ENCODE assay signal across 13 mouse cellular contexts in the genomic region with DNA sequence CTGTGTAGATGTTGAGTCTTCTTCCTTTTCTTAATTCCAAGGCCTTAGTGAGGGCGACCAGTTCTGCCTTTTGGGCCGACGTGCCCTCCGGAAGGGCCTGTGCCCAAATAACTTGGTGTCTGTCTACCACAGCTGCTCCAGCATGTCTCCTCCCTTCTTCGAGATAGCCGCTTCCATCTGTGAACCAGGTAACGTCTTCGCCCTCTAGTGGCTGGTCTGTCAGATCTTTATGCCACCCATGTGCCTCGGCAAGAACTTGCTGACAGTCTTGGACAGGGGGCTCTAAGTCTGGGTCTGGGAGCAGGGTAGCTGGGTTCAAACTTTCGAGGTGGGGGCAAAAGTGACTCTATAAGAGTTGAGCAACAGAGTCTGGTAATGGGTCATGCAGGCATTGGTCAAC. TPM values are rescaled to one million over a fixed set of nuclear protein-coding genes. Genes with fewer than 3 reads are reported as not detected.
DNase-seq lines count a peak whose midpoint lies in the region; ATAC-seq and TF ChIP-seq lines count a peak whose summit lies in the region.
"Not testable (repeated sequence)": the region's sequence is repeated elsewhere in the genome, so short reads cannot be mapped to it uniquely, and the experiment has no call there.
"Had no signal": no experiment of that assay in that cellular context is flagged by ENCODE, and none has a peak within 500 bp of the region (broad histone marks: within the 10 kb centered on the region; RNA-seq: fewer than 3 reads in every experiment).

No protein-coding gene starts in this region.

- intact Hi-C loops in gastrocnemius, adult 2 months (cut with DNase I): not testable (repeated sequence)

- not testable (repeated sequence) for H3K4me1 ChIP-seq in bone marrow, adult 2 months (ENCODE audit: control insufficient read depth, insufficient read depth, low read length); liver, embryonic 14.5 days (replicated peaks; ENCODE audit: control insufficient read depth in 2 of 2, insufficient read depth in 2 of 2, low read length in 1 of 2)

- not testable (repeated sequence) for TF ChIP-seq EP300 in liver, embryonic 14.5 days (IDR thresholded peaks at IDR 0.05; ENCODE audit: low read depth)

- DNase-seq in Muller cell, postnatal 12 days (ENCODE audit: inconsistent ontology term): peak; percentile 9
- DNase-seq in gastrocnemius, adult 2 months: peak; percentile 22
- DNase-seq in kidney, adult 9 months: peak; percentile 17
- DNase-seq in liver, embryonic 14.5 days (ENCODE audit: low read depth in 3 of 3, low spot score in 3 of 3): not testable (repeated sequence)
- peak; percentile 19 for DNase-seq in neural tube, embryonic 10.5 days (ENCODE audit: extremely low spot score, low spot score)
- peak; percentile 5 to 8 for DNase-seq in thymus, postnatal 10 days (ENCODE audit: low spot score in 2 of 2)

- ATAC-seq in liver, embryonic 14.5 days (ENCODE audit: insufficient read depth): not testable (repeated sequence)

- H3K9me3 ChIP-seq in liver, embryonic 14.5 days (ENCODE audit: control insufficient read depth, low read length): not testable (repeated sequence)

- not testable (repeated sequence) for H3K4me2 ChIP-seq in liver, embryonic 14.5 days (ENCODE audit: low read depth)

- H3K36me3 ChIP-seq in liver, embryonic 14.5 days (replicated peaks; ENCODE audit: control insufficient read depth, insufficient read depth, low read depth): not testable (repeated sequence)

- not testable (repeated sequence) for H3K4me3 ChIP-seq in bone marrow, adult 2 months (replicated peaks; ENCODE audit: control insufficient read depth, low read depth, low read length); gastrocnemius, adult 2 months; liver, embryonic 14.5 days (ENCODE audit: insufficient read depth in 1 of 2, low read depth in 2 of 2, low read length in 2 of 2)

- not testable (repeated sequence) for H3K9ac ChIP-seq in liver, embryonic 14.5 days (replicated peaks)

- H3K27me3 ChIP-seq in liver, embryonic 14.5 days (ENCODE audit: control insufficient read depth, insufficient read depth, low read length): not testable (repeated sequence)

- H3K27ac ChIP-seq in bone marrow, adult 2 months (ENCODE audit: control insufficient read depth, insufficient read depth, low read depth, low read length, poor library complexity); gastrocnemius, adult 2 months; liver, embryonic 14.5 days: not testable (repeated sequence)

- WGBS in bone marrow, adult 2 months: 51% methylated on average over 10 of the region's 10 CpGs
- WGBS in liver, embryonic 14.5 days (ENCODE audit: insufficient replicate concordance): 37% methylated on average over 10 of the region's 10 CpGs

- not testable (repeated sequence) for TF ChIP-seq POLR2A in bone marrow, adult 2 months (IDR thresholded peaks at IDR 0.05; ENCODE audit: borderline replicate concordance, control insufficient read depth, low read depth, low read length)

- TF ChIP-seq CTCF in bone marrow, adult 2 months (IDR thresholded peaks at IDR 0.05; ENCODE audit: control insufficient read depth, insufficient read depth, low read length): 0 out of 2 replicates have a peak, but pooled peaks have one; percentile 10
- peak; percentile 32 for TF ChIP-seq CTCF in gastrocnemius, adult 2 months (IDR thresholded peaks at IDR 0.05)
- peak; percentile 48 for TF ChIP-seq CTCF in liver, embryonic 14.5 days (IDR thresholded peaks at IDR 0.05; ENCODE audit: low read depth)

RNA-seq across cellular contexts. Expression of gene Apol7b, which starts 2.6 kb away (rescaled TPM):
- not detected in 2 replicates for polyA plus RNA-seq in bone marrow, adult 2 months (2011; ENCODE audit: insufficient read depth, insufficient read length, low replicate concordance, missing spikeins)
- under 1 TPM; 0.20 to 0.99 TPM for total RNA-seq in gastrocnemius, adult 2 months (2021)
- not detected in 2 replicates for polyA plus RNA-seq in liver, embryonic 14.5 days (2012; rRNA removed)
- polyA plus RNA-seq in liver, embryonic 14.5 days (2014; fragmentation: Nextera tagmentation; extraction: Ambion mirVana): not detected in 2 replicates
- polyA plus RNA-seq: heart, embryonic 10.5 days; hindbrain, embryonic 14.5 days; liver, embryonic 13.5 days; neural tube, embryonic 12.5 days; Patski had no signal

RNA-seq across cellular contexts. Expression of gene Apol10a, which starts 26.9 kb away (rescaled TPM):
- 2.9 and 3.8 TPM in 2 replicates for polyA plus RNA-seq in bone marrow, adult 2 months (2011; ENCODE audit: insufficient read depth, insufficient read length, low replicate concordance, missing spikeins)
- total RNA-seq in gastrocnemius, adult 2 months (2021): not detected
- polyA plus RNA-seq in liver, embryonic 14.5 days (2012; rRNA removed): 0.01 and 0.03 TPM in 2 replicates
- not detected in 2 replicates for polyA plus RNA-seq in liver, embryonic 14.5 days (2014; fragmentation: Nextera tagmentation; extraction: Ambion mirVana)
- polyA plus RNA-seq: heart, embryonic 10.5 days; hindbrain, embryonic 14.5 days; kidney, embryonic 16.5 days; neural tube, embryonic 12.5 days; Patski had no signal

RNA-seq across cellular contexts. Expression of gene Apol9a, which starts 39.0 kb away (rescaled TPM):
- polyA plus RNA-seq in bone marrow, adult 2 months (2011; ENCODE audit: insufficient read depth, insufficient read length, low replicate concordance, missing spikeins): 0.72 TPM in 1 of 2 replicates, not detected in the other
- not detected for total RNA-seq in gastrocnemius, adult 2 months (2021)
- not detected in 2 replicates for polyA plus RNA-seq in liver, embryonic 14.5 days (2012; rRNA removed)
- not detected in 2 replicates for polyA plus RNA-seq in liver, embryonic 14.5 days (2014; fragmentation: Nextera tagmentation; extraction: Ambion mirVana)
- polyA plus RNA-seq: heart, embryonic 10.5 days; hindbrain, embryonic 14.5 days; kidney, embryonic 16.5 days had no signal

RNA-seq across cellular contexts. Expression of gene Apol7a, which starts 51.0 kb away (rescaled TPM):
- polyA plus RNA-seq in bone marrow, adult 2 months (2011; ENCODE audit: insufficient read depth, insufficient read length, low replicate concordance, missing spikeins): not detected in 2 replicates
- 1 to 10 TPM in 1 of 2 experiments, under 1 TPM in 1; 0.31 to 1.2 TPM for total RNA-seq in gastrocnemius, adult 2 months (2021)
- 0.25 and 0.26 TPM in 2 replicates for polyA plus RNA-seq in liver, embryonic 14.5 days (2012; rRNA removed)
- polyA plus RNA-seq in liver, embryonic 14.5 days (2014; fragmentation: Nextera tagmentation; extraction: Ambion mirVana): 0.56 and 0.69 TPM in 2 replicates
- polyA plus RNA-seq: heart, embryonic 10.5 days; hindbrain, embryonic 14.5 days; neural tube, embryonic 12.5 days; Patski had no signal

RNA-seq across cellular contexts. Expression of gene Apol11a, which starts 58.1 kb away (rescaled TPM):
- 4.4 and 4.6 TPM in 2 replicates for polyA plus RNA-seq in bone marrow, adult 2 months (2011; ENCODE audit: insufficient read depth, insufficient read length, low replicate concordance, missing spikeins)
- not detected for total RNA-seq in gastrocnemius, adult 2 months (2021)
- polyA plus RNA-seq in liver, embryonic 14.5 days (2012; rRNA removed): 0.05 and 0.15 TPM in 2 replicates
- polyA plus RNA-seq in liver, embryonic 14.5 days (2014; fragmentation: Nextera tagmentation; extraction: Ambion mirVana): 0.08 and 0.19 TPM in 2 replicates
- polyA plus RNA-seq: heart, embryonic 10.5 days; hindbrain, embryonic 14.5 days; kidney, embryonic 16.5 days; neural tube, embryonic 12.5 days had no signal
